Mouse (Mus musculus): ENCODE results near the gene Ubxn6.

Gene Ubxn6

GRCm38 (mm10) chr17:56024931-56025330 is 49.9 kb downstream of the Ubxn6 start:
- peak; percentile 4 for DNase-seq (ENCODE audit: low spot score)

- DNase-seq (ENCODE audit: low spot score) = peak; percentile 4
Measured at GRCm38 (mm10) chr17:56024476-56024875, 50.4 kb downstream of the Ubxn6 start.

- DNase-seq (ENCODE audit: low spot score) = no peak
Measured at GRCm38 (mm10) chr17:56023386-56023785, 51.4 kb downstream of the Ubxn6 start.

GRCm38 (mm10) chr17:56022989-56023290 is 51.9 kb downstream of the Ubxn6 start:
- DNase-seq (ENCODE audit: low spot score) = no peak

GRCm38 (mm10) chr17:56022131-56022988 is 52.5 kb downstream of the Ubxn6 start:
- no peak for DNase-seq (ENCODE audit: low spot score)

- DNase-seq (ENCODE audit: low spot score) = peak; percentile 77
Measured at GRCm38 (mm10) chr17:56021161-56021910, 53.5 kb downstream of the Ubxn6 start.

GRCm38 (mm10) chr17:56020400-56021084 is 54.3 kb downstream of the Ubxn6 start:
- no peak for DNase-seq (ENCODE audit: low spot score)

- DNase-seq (ENCODE audit: low spot score) = peak; percentile 64
Measured at GRCm38 (mm10) chr17:56018347-56019131, 56.3 kb downstream of the Ubxn6 start.

- no peak for DNase-seq (ENCODE audit: low spot score)
Measured at GRCm38 (mm10) chr17:56017848-56018247, 57.0 kb downstream of the Ubxn6 start.

All from layer of hippocampus, adult 11-12 months (tissue).